Mouse (Mus musculus) left cerebral cortex, adult 11 months (tissue): ENCODE measurements at regions not wholly inside any gene's neighbourhood (a gene's known extent, or its start where the extent isn't known, plus 50 kb on each side); places are given as distances from the start of the nearest gene placed in this dataset.

ENCODE experiments used
- DNase-seq: peaks from one replicate; pipeline ENCODE4 v3.0.0; 2022; ENCODE audit warnings: low spot score

DNA sequence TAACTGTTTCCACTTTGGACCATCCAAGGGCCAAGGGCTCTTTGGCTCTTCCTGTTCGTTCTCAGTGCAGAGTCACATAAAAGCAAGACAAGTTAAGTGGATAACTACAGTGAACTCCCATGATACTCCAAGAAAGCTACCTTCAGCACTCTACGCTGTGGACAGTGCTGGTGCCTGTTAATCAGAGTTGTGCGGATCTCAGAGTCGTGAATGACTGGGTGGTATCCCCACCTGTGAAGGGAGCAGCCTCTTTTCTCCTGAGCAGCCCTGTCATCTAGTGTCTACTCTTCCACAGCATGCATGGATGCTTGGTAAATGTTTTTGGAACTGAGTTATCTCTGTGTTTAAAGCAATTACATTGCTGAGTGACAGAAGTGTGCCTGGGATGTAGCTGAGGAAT lies 568.4 kb upstream of the Map3k7 start:
- DNase-seq = no peak

DNA sequence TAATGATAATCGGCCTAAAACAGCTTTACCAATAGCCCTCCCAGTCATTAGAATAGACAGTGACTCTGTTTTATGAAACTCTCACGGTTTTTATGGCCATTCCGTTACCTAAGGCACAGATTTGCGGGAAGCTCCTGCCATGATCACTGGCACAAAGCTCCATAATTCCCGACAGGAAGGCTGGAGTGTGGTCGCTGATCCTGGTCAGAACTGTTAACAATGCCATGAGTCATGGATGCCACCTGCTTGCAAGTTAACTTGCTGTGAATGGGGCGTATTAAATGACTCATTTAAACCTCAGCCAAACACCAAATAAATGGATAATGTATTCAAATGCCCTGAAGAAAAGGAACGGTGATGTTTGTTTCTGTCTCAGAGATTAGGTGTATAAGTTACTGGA lies 559.9 kb upstream of the Map3k7 start:
- DNase-seq = no peak

DNA sequence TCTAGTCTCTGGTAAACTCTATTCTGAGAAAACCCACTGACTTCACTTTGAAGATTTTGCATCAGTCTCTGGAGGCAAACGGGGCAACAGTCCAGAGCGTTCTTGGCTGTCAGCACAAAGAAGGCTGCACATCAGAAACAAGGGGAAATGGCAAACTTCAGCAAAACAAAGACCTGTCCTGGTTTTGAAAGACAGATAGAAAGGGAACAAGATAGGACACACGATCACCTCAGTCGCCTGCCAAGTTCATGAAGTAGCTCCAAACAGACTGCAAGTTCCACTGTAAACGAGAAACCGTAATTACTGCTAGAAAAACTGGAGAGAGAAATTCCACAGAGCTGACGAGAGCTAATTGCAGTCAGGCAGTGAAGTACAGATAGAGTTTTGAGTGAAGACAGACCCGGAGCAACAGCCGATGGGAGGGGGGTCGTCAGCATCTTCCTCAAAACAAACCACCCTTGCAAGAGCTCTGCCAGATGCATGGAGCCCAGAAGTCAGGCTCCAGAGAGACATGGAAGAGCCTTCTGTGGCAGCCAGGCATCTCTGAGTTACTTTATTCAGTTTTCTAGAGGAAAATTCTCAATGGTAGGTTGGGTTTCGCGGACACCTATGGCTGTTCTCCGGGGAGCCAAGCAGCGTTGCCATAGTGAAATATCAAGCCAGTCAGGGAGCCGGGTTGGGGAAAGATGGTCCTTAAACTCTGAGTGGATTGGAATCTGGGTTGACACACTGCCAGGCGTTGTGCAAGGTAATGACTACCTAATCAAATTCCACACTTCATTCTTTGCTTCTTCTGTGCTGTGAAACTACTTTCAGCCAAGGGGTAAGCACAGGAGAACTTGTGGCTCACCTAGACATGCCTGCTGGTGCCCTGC lies 558.8 kb upstream of the Map3k7 start:
- DNase-seq = no peak

DNA sequence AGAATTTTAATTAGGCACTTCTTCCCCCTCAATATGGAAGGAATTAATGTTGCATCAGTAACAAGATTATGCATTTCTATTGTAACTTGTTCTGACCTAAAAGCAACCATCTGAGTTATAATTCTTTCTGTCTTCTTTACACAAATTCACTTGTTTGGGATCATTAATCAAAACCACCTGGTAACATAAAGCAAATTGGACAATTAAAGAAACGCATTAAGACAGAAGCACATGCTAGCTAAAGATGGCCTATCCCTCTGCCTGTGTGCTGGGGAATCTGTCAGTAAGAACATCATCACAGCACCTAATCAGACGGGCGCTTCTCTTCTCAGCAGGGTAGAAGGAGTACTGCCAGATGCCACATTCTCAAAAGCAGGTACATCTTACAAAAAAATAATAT lies 553.7 kb upstream of the Map3k7 start:
- DNase-seq = no peak

- no peak for DNase-seq
Observed at GRCm38 (mm10) chr4:31411770-31412525, 551.9 kb upstream of the Map3k7 start.

DNA sequence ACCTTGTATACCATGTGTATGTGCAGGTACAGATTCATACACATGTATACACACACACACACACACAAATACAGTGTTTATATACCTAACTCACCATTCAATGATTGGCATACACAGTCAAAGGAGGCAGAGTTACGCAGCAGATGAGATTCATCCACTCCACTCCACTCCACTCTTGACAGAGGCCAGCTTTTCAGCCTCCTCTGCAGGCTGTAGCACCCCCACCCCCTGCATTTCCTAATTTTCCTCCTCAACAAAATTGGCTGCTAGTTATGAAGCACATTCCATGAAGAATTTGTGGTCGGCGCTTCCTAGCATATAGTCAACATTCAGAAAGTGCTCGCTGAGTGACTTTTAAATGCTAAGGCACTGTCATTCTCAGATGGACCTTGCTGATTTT lies 546.7 kb upstream of the Map3k7 start:
- DNase-seq = no peak

- peak; percentile 44 for DNase-seq
Observed at GRCm38 (mm10) chr4:31419240-31419639, 544.7 kb upstream of the Map3k7 start.

DNA sequence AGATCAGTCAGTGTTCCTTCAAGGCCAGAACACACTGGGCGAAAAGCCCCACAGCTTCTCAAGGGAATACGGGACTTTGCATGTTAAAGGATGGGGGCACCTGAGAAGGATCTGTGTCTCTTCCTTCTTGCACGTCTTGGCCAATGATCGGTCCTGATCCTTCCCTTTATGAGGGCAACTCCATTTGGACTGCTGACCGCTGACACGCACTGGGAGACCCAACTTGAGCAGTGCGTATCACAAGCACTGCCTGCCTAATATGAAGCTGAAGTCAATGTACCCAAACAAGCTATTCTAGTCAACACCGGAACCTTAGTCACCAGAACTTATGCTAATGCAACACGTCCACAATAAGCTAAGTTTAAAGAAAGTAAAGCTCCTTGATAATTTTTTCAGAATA lies 543.7 kb upstream of the Map3k7 start:
- DNase-seq = no peak

GRCm38 (mm10) chr4:31421386-31421785 lies 542.5 kb upstream of the Map3k7 start:
- no peak for DNase-seq

- no peak for DNase-seq
Observed at GRCm38 (mm10) chr4:31425135-31425534, 538.8 kb upstream of the Map3k7 start.

DNA sequence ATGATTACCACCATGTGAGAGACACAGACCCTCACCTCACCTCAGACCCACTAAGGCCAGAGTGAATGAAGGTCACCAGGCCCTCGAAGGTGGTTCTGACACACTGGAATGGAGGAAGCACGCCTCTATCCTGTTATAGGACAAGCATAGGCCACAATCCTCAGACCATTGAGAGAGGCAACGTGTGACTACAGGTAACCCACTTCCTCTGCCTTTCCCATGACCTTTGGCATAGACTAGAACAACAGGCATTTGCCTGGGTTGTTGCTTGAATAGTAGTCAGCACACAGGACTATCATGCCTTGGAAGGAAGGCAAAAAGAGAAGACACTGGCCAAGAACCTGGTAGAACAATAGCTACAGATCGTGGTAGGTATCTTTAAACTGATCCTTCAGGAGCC lies 538.2 kb upstream of the Map3k7 start:
- no peak for DNase-seq

- DNase-seq = no peak
Observed at GRCm38 (mm10) chr4:31426169-31427030, 537.5 kb upstream of the Map3k7 start.

DNA sequence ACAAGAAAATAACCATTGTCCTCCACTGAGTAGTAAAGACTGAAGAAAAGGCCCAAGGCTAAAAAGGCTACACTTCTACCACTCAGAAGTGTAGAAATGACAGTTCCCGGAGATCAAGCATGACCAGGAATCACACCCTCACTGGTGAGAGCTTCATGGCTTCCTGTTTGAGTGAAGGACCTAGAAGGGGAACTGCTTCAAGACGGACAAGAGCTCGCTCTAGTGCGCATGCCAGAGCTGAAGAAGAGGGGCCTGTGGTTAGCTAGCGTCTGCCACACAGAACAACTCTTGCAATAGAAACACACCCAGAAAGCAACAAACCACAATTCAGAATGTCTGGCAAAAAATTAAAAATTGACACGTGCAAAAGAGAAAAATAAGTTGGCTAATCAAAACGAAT lies 530.0 kb upstream of the Map3k7 start:
- no peak for DNase-seq

DNA sequence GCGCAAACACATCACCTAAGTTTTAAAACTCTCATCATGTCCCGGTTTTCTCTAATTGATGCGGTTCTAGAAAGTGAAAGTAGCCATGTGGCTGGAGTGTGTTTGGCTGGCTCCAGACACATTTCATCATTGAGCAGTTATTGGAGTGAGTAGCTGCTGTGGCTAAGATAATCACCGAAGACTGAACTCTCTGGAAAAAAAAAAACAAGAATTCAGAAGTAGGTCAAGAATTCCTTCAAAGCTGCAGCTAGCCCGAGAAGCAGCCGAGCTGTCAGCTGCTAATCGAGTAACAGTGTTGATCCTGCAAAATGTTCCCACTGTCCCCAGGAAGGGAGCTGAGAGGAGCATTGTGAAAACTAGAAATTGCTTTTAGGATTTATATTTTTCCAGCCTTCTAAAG lies 509.0 kb upstream of the Map3k7 start:
- no peak for DNase-seq

GRCm38 (mm10) chr4:31455466-31455865 lies 508.4 kb upstream of the Map3k7 start:
- no peak for DNase-seq

DNA sequence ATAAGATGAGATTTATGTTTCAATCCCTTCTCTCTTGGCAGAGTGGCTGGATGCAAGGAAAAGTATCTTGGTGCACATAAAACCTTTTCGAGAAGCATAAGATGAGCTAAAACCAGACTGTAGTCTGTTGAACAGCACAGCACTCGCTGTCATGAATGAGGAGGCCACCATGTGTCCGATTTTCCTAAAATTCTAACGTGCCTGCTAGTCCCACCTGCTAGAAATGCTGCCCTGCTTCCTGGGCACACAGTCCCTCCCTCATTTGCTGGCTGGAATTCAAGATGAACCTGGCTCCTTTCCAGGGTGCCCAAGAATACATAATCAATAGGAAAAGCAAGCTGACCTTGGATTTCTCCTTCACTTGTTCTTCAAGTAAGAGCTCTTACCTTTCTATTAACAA lies 501.4 kb upstream of the Map3k7 start:
- DNase-seq = no peak

- DNase-seq = no peak
Observed at GRCm38 (mm10) chr4:31463130-31463698, 500.7 kb upstream of the Map3k7 start.

- no peak for DNase-seq
Observed at GRCm38 (mm10) chr4:31468306-31468705, 495.6 kb upstream of the Map3k7 start.

DNA sequence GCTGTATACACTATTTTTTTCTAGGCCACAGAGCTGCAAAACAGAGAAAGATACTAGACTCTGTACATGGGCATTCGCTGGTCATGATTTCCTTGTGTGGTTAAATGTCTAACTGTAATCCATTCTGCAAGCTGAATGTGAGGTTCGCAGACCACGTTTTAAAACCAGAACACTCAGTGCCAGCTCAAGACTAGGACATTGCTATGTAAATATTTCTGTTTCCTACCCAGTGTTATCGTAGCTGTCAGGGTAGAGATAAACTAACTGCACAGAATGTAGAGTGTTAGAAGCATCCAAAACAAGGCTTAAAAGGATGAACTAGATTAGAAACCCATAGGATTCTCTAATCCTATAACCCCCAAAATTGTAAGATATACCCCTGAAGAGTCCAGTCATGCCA lies 494.1 kb upstream of the Map3k7 start:
- no peak for DNase-seq

DNA sequence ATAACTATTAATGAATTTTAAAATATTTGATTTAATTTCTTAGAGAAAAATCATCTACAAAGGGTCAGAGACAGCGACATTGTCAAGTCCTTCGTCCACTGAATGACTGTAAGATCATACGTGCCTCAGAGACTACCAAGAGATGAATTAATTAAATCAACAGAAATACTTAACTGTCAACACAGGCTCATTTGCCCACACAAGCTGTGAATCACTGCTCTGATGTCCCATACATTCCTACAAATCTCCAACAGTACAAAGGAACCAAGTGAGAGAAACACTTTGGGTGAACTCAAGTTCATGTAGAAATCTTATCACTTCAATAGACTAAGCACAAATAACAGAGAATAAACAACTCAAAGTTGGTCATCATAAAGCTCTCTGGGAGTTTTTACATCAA lies 471.4 kb upstream of the Map3k7 start:
- DNase-seq = no peak

DNA sequence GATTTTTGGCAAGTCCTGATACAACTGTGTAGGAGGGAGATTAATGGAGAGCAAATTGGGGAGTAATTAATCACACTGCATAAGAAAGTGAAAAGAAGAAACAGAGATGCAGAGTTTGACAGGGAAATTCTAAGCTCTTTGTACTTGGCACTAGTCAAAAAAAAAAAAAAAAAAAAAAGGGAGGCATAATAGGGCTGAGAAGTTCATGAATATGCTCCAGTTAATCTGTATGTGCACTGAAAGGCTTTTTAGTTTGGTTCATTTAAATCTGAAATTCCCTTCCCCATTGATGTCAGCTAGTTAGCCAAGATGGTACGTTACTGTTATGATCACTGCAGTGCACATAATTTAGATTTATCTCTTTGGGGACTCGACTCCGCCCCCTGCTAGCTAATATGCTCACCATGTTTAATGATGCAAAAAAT lies 470.8 kb upstream of the Map3k7 start:
- no peak for DNase-seq

- DNase-seq = no peak
Observed at GRCm38 (mm10) chr4:31499888-31500287, 464.0 kb upstream of the Map3k7 start.
